Mouse (Mus musculus) C2C12 (cell line): Measurements from ENCODE around the gene Gm28053.

ENCODE experiments used
- CEBPB ChIP-seq: IDR thresholded peaks from one replicate; pipeline ENCODE4 v1.6.1; 2011; ENCODE audit warnings: low read depth, mild to moderate bottlenecking, control low read depth, moderate library complexity
- CTCF ChIP-seq: IDR thresholded peaks from one replicate; pipeline ENCODE4 v1.5.1; 2011; ENCODE audit not compliant: control insufficient read depth, insufficient read depth, insufficient read length
- FOSL1 ChIP-seq: IDR thresholded peaks from one replicate; pipeline ENCODE4 v1.8.0; 2011; ENCODE audit warnings: mild to moderate bottlenecking, low read length; ENCODE audit not compliant: poor library complexity, insufficient read depth, severe bottlenecking
- MAX ChIP-seq: IDR thresholded peaks from one replicate; pipeline ENCODE4 v1.6.1; 2011; ENCODE audit warnings: mild to moderate bottlenecking, control low read depth
- MYOD1 ChIP-seq: IDR thresholded peaks from one replicate; pipeline ENCODE4 v1.6.1; 2011; ENCODE audit warnings: low read depth; ENCODE audit not compliant: control insufficient read depth, insufficient read length
- MYOG ChIP-seq: IDR thresholded peaks from one replicate; pipeline ENCODE4 v1.6.1; 2011; ENCODE audit not compliant: control insufficient read depth, insufficient read length; ENCODE audit errors: extremely low read depth
- USF1 ChIP-seq: IDR thresholded peaks from one replicate; pipeline ENCODE4 v1.6.1; 2011; ENCODE audit warnings: low read depth, mild to moderate bottlenecking, control low read depth, moderate library complexity

GRCm38 (mm10) chr6:48692962-48693361 is 25.4 kb upstream of the Gm28053 start:
- TF ChIP-seq CTCF = no peak
- no peak for TF ChIP-seq USF1
- no peak for TF ChIP-seq MYOD1
- no peak for TF ChIP-seq MAX
- no peak for TF ChIP-seq FOSL1
- TF ChIP-seq MYOG = no peak
- TF ChIP-seq CEBPB = no peak
